Mouse (Mus musculus): ENCODE results near the gene Dcakd.

Dcakd gene

GRCm38 (mm10) chr11:102971604-102972003 lies 56.5 kb downstream of the Dcakd start:
- DNase-seq: no peak

- no peak for DNase-seq
Observed at GRCm38 (mm10) chr11:102964547-102965091, 63.5 kb downstream of the Dcakd start.

GRCm38 (mm10) chr11:102963855-102964546 lies 64.1 kb downstream of the Dcakd start:
- no peak for DNase-seq

- DNase-seq: no peak
Observed at GRCm38 (mm10) chr11:102963246-102963854, 64.8 kb downstream of the Dcakd start.

- no peak for DNase-seq
Observed at GRCm38 (mm10) chr11:102962861-102963245, 65.3 kb downstream of the Dcakd start.

- DNase-seq: no peak
Observed at GRCm38 (mm10) chr11:102961082-102961481, 67.1 kb downstream of the Dcakd start.

- no peak for DNase-seq
Observed at GRCm38 (mm10) chr11:102958870-102959269, 69.3 kb downstream of the Dcakd start.

- DNase-seq: no peak
Observed at GRCm38 (mm10) chr11:102958431-102958830, 69.7 kb downstream of the Dcakd start.

GRCm38 (mm10) chr11:102957692-102958091 lies 70.4 kb downstream of the Dcakd start:
- DNase-seq: no peak

GRCm38 (mm10) chr11:102956962-102957614 lies 71.0 kb downstream of the Dcakd start:
- no peak for DNase-seq

- no peak for DNase-seq
Observed at GRCm38 (mm10) chr11:102952922-102953321, 75.2 kb downstream of the Dcakd start.

GRCm38 (mm10) chr11:102948043-102948961 lies 79.8 kb downstream of the Dcakd start:
- peak in 1 of 2 experiments; percentile 24 for DNase-seq

- no peak for DNase-seq
Observed at GRCm38 (mm10) chr11:102946992-102947343, 81.2 kb downstream of the Dcakd start.

GRCm38 (mm10) chr11:102946265-102946991 lies 81.7 kb downstream of the Dcakd start, which contains the start of gene C1ql1:
Gene C1ql1, minus strand, starts transcription at chr11:102946688.
- peak; percentile 75 to 78 for DNase-seq

GRCm38 (mm10) chr11:102945306-102946264 lies 82.5 kb downstream of the Dcakd start:
- no peak for DNase-seq

Data from spleen, adult 18-20 months (tissue).